Mouse (Mus musculus): ENCODE results near the gene Vps45. TPM values are rescaled to one million over a fixed set of nuclear protein-coding genes. Genes with fewer than 3 reads are reported as not detected.

The Vps45 gene
- total and polyA plus RNA-seq, 3 experiments, result 20.6 to 92.0 (median 28.9) TPM

DNA sequence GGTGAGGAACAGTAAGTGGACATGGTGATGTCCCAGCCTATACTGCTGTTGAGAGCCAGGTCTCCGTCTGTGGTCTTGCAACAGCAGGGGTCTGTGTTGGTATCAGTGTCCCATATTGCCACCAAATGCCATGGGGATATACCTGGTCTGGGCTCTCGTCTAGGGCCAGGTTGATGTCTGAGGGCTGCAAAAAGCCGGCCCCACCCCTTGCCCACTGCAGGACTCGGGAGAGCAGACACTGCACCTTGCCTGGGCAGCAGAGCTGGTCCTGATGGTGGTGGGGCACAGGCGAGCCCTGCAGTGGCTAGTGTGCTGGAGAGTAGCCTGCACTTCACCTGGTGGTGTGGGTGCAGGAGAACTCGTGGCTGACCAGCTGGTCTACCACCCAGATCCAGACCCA, 19.8 kb upstream of the Vps45 start:
- Histone ChIP-seq H3K9ac (ENCODE audit: control insufficient read depth, low read depth, low read length, poor library complexity, severe bottlenecking) (no peak overlapping the region), H3K4me1 (ENCODE audit: control insufficient read depth in 1 of 2, insufficient read depth in 2 of 2, low read length in 2 of 2) (peaks cover 9 to 11% of the 10 kb centered on the region in 2 experiments), H3K9me3 (replicated peaks; ENCODE audit: insufficient read depth, low read length) (no peaks in the 10 kb centered on the region), H3K4me3 (ENCODE audit: control insufficient read depth in 1 of 2, insufficient read depth in 1 of 2, low read depth in 2 of 2, low read length in 2 of 2) (no peak overlapping the region), H3K36me3 (ENCODE audit: control insufficient read depth in 1 of 2, insufficient read depth in 2 of 2, low read length in 2 of 2) (peaks cover 0 to 11% of the 10 kb centered on the region in 2 experiments; a peak in 2 of 4 replicates), H3K79me2 (ENCODE audit: control insufficient read depth, insufficient read depth, low read length, poor library complexity) (no peaks in the 10 kb centered on the region), H3K27ac (ENCODE audit: control insufficient read depth, low read depth, low read length) (no peak overlapping the region), H3K27me3 (ENCODE audit: control insufficient read depth in 1 of 2, insufficient read depth in 2 of 2, low read length in 2 of 2) (no peaks in the 10 kb centered on the region)
- no peak for DNase-seq (ENCODE audit: low read depth, low spot score)
- TF ChIP-seq POLR2A (IDR thresholded peaks at IDR 0.05; ENCODE audit: control insufficient read depth in 1 of 2, insufficient read depth in 1 of 2, low read depth in 1 of 2, low read length in 2 of 2, poor library complexity in 1 of 2) (no peak), USF2 (IDR thresholded peaks at IDR 0.05; ENCODE audit: borderline replicate concordance in 1 of 2, insufficient read depth in 1 of 2, low read depth in 1 of 2, low read length in 2 of 2) (no peak), RAD21 (IDR thresholded peaks at IDR 0.05; ENCODE audit: low read depth, low read length) (no peak), POLR2AphosphoS2 (IDR thresholded peaks at IDR 0.05; ENCODE audit: low read length) (no peak)

DNA sequence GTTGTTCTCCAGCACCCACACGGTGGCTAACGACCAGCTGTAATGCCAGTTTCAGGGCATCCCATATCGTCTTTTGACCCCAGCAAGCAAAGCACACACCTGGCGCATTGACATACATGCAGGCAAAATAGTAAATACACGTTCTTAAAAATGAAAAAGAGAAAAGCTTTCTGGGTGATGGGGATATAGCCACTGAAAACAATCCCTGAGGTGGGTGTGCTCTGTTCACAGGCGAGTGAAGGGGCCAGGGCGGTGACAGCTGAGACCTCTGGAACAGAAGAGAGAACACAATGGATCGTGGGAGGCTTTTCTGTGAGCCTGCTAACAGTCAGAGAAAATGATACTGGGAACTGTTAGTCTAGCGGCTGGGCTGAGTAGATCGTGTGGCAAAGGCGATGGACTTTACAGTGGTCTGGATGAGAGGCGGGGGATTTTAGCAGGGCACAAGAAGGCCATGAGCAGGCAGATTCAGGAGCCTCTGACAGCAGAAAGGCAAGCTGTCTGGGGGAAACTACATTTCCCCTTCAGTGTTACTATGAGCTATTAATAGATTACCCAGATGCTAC, 14.7 kb upstream of the Vps45 start:
- Histone ChIP-seq H3K36me3 (ENCODE audit: control insufficient read depth in 1 of 2, insufficient read depth in 2 of 2, low read length in 2 of 2) (peaks cover 0 to 5% of the 10 kb centered on the region in 2 experiments; a peak in 2 of 4 replicates), H3K27ac (ENCODE audit: control insufficient read depth, low read depth, low read length) (no peak overlapping the region), H3K9ac (ENCODE audit: control insufficient read depth, low read depth, low read length, poor library complexity, severe bottlenecking) (no peak overlapping the region), H3K9me3 (replicated peaks; ENCODE audit: insufficient read depth, low read length) (no peaks in the 10 kb centered on the region), H3K27me3 (ENCODE audit: control insufficient read depth in 1 of 2, insufficient read depth in 2 of 2, low read length in 2 of 2) (no peaks in the 10 kb centered on the region), H3K79me2 (ENCODE audit: control insufficient read depth, insufficient read depth, low read length, poor library complexity) (no peaks in the 10 kb centered on the region), H3K4me1 (ENCODE audit: control insufficient read depth in 1 of 2, insufficient read depth in 2 of 2, low read length in 2 of 2) (peaks cover 0 to 5% of the 10 kb centered on the region in 2 experiments; a peak in 2 of 4 replicates), H3K4me3 (ENCODE audit: control insufficient read depth in 1 of 2, insufficient read depth in 1 of 2, low read depth in 2 of 2, low read length in 2 of 2) (no peak overlapping the region)
- no peak for DNase-seq (ENCODE audit: low read depth, low spot score)
- TF ChIP-seq SMC3 (IDR thresholded peaks at IDR 0.05; ENCODE audit: low read depth, low read length) (no peak), POLR2A (IDR thresholded peaks at IDR 0.05; ENCODE audit: control insufficient read depth in 1 of 2, insufficient read depth in 1 of 2, low read depth in 1 of 2, low read length in 2 of 2, poor library complexity in 1 of 2) (no peak), MAX (IDR thresholded peaks at IDR 0.05; ENCODE audit: low read length) (no peak), POLR2AphosphoS2 (IDR thresholded peaks at IDR 0.05; ENCODE audit: low read length) (no peak), BHLHE40 (IDR thresholded peaks at IDR 0.05; ENCODE audit: borderline replicate concordance, low read depth, low read length) (no peak), ETS1 (IDR thresholded peaks at IDR 0.05; ENCODE audit: low read depth, low read length) (no peak), CHD1 (IDR thresholded peaks at IDR 0.05; ENCODE audit: low read depth, low read length) (no peak), MYB (IDR thresholded peaks at IDR 0.05; ENCODE audit: low read depth, low read length) (no peak), POLR2AphosphoS5 (IDR thresholded peaks at IDR 0.05; ENCODE audit: borderline replicate concordance, low read depth, low read length) (no peak), E2F4 (IDR thresholded peaks at IDR 0.05; ENCODE audit: borderline replicate concordance, low read depth, low read length) (no peak), CTCF (IDR thresholded peaks at IDR 0.05 in 2 of 3, conservative IDR thresholded peaks at IDR 0.05 in 1 of 3; ENCODE audit: control insufficient read depth in 1 of 3, insufficient read depth in 1 of 3, low read depth in 2 of 3, low read length in 3 of 3, poor library complexity in 1 of 3, severe bottlenecking in 1 of 3) (no peak), GABPA (IDR thresholded peaks at IDR 0.05; ENCODE audit: low read depth, low read length) (no peak), ZMIZ1 (IDR thresholded peaks at IDR 0.05; ENCODE audit: low read depth, low read length) (no peak), HCFC1 (IDR thresholded peaks at IDR 0.05; ENCODE audit: low read depth, low read length) (no peak)
